Mouse (Mus musculus) left cerebral cortex, adult 9 months (tissue): ENCODE data around the gene Prr12.
"Not testable (repeated sequence)": the region's sequence is repeated elsewhere in the genome, so short reads cannot be mapped to it uniquely, and the experiment has no call there.

Source experiments
- DNase-seq, 2 experiments: peaks; one replicate each; pipeline ENCODE4 v3.0.0; 2022; ENCODE audit warnings: low spot score in 2 of 2

The Prr12 gene

GRCm38 (mm10) chr7:45024281-45025248, 28.1 kb downstream of the Prr12 start:
- no peak for DNase-seq

GRCm38 (mm10) chr7:45023711-45024110, 29.0 kb downstream of the Prr12 start:
- DNase-seq: not testable (repeated sequence)

GRCm38 (mm10) chr7:45020225-45020624, 32.5 kb downstream of the Prr12 start:
- no peak for DNase-seq

- DNase-seq: no peak
Observed at GRCm38 (mm10) chr7:45019031-45019571, 33.6 kb downstream of the Prr12 start.

- DNase-seq: peak; percentile 91 to 93
Observed at GRCm38 (mm10) chr7:45017242-45018061, 35.2 kb downstream of the Prr12 start, which contains the start of gene Rras. TSS of gene Rras (plus strand) at chr7:45017961.

- DNase-seq: no peak
Observed at GRCm38 (mm10) chr7:45016761-45017160, 35.9 kb downstream of the Prr12 start.

GRCm38 (mm10) chr7:45015957-45016612, 36.6 kb downstream of the Prr12 start, which contains the start of gene Scaf1:
TSS of gene Scaf1 (minus strand) at chr7:45016363.
- DNase-seq: peak; percentile 99 to 100

GRCm38 (mm10) chr7:45015344-45015956, 37.2 kb downstream of the Prr12 start:
- peak in 1 of 2 experiments; percentile 28 for DNase-seq

- DNase-seq: no peak
Observed at GRCm38 (mm10) chr7:45014096-45014451, 38.6 kb downstream of the Prr12 start.

GRCm38 (mm10) chr7:45013366-45014095, 39.1 kb downstream of the Prr12 start:
- DNase-seq: no peak

GRCm38 (mm10) chr7:45012824-45013223, 39.9 kb downstream of the Prr12 start:
- DNase-seq: no peak

- no peak for DNase-seq
Observed at GRCm38 (mm10) chr7:45012011-45012410, 40.7 kb downstream of the Prr12 start.

- DNase-seq: no peak
Observed at GRCm38 (mm10) chr7:45008411-45008810, 44.3 kb downstream of the Prr12 start.

- DNase-seq: no peak
Observed at GRCm38 (mm10) chr7:45007846-45008245, 44.8 kb downstream of the Prr12 start.

- DNase-seq: no peak
Observed at GRCm38 (mm10) chr7:45007141-45007540, 45.5 kb downstream of the Prr12 start.

- DNase-seq: no peak
Observed at GRCm38 (mm10) chr7:45006503-45006902, 46.2 kb downstream of the Prr12 start.

- DNase-seq: no peak
Observed at GRCm38 (mm10) chr7:45005321-45005992, 47.2 kb downstream of the Prr12 start.

- no peak for DNase-seq
Observed at GRCm38 (mm10) chr7:45004546-45004945, 48.1 kb downstream of the Prr12 start.

GRCm38 (mm10) chr7:45002440-45002839, 50.2 kb downstream of the Prr12 start:
- DNase-seq: no peak
